Mouse (Mus musculus) stomach, embryonic 14.5 days (tissue): Measurements from ENCODE around the gene Rcn3. TPM values are rescaled to one million over a fixed set of nuclear protein-coding genes. Genes with fewer than 3 reads are reported as not detected.
"Not testable (repeated sequence)": the region's sequence is repeated elsewhere in the genome, so short reads cannot be mapped to it uniquely, and the experiment has no call there.

Experiments used
- ATAC-seq: fragments of 200-750 bp; cut with Nextera tagmentation; 2 replicates; pipeline ENCODE4 v1.8.0; 2017; ENCODE audit warnings: low read depth, moderate TSS enrichment; ENCODE audit not compliant: insufficient number of reproducible peaks, insufficient read depth, low FRiP score
- H3K27ac ChIP-seq: fragments of 300-500 bp; sonication (generic); 2 replicates; pipeline ENCODE4 v1.5.1; 2014; ENCODE audit warnings: mild to moderate bottlenecking, low read length, moderate library complexity, mixed read lengths
- H3K27me3 ChIP-seq: fragments of 300-500 bp; sonication (generic); 2 replicates; pipeline ENCODE4 v1.6.1; 2014; ENCODE audit warnings: low read length, control low read depth, mixed read lengths; ENCODE audit not compliant: control insufficient read depth, insufficient read depth
- H3K36me3 ChIP-seq: fragments of 300-500 bp; sonication (generic); 2 replicates; pipeline ENCODE4 v1.6.1; 2014; ENCODE audit warnings: mild to moderate bottlenecking, control low read depth, low read length, moderate library complexity, mixed read lengths; ENCODE audit not compliant: control insufficient read depth, insufficient read depth
- H3K4me1 ChIP-seq: fragments of 300-500 bp; sonication (generic); 2 replicates; pipeline ENCODE4 v1.6.1; 2014; ENCODE audit warnings: low read length, control low read depth, mixed read lengths; ENCODE audit not compliant: control insufficient read depth, insufficient read depth
- H3K4me2 ChIP-seq: fragments of 300-500 bp; sonication (generic); replicated peaks from 2 replicates; pipeline ENCODE4 v1.6.1; 2014; ENCODE audit warnings: low read depth, low read length, control low read depth
- H3K4me3 ChIP-seq: fragments of 300-500 bp; sonication (generic); 2 replicates; pipeline ENCODE4 v1.5.1; 2014; ENCODE audit warnings: low read depth, low read length, control low read depth
- H3K9ac ChIP-seq: fragments of 300-500 bp; sonication (generic); replicated peaks from 2 replicates; pipeline ENCODE4 v1.6.1; 2014; ENCODE audit warnings: low read depth, mild to moderate bottlenecking, control low read depth, low read length, moderate library complexity, mixed read lengths
- H3K9me3 ChIP-seq: fragments of 300-500 bp; sonication (generic); 2 replicates; pipeline ENCODE4 v1.6.1; 2016; ENCODE audit warnings: low read depth, low read length, control low read depth; ENCODE audit not compliant: control insufficient read depth
- WGBS: fragments of 180-500 bp; shearing (Covaris S2); extraction: QIAGEN DNeasy Blood & Tissue Kit; methylation state at CpG from one replicate; pipeline ENCODE4 v1.1.7; 2014; 5-methylcytosine and 5-hydroxymethylcytosine counted together
- polyA plus RNA-seq: library from polyadenylated mRNA; unstranded; fragments of >200 nt; fragmentation: Nextera tagmentation; extraction: Ambion mirVana; gene quantifications from 2 replicates; pipeline ENCODE4 v1.2.1, GENCODE M21; 2014

The Rcn3 gene
- polyA plus RNA-seq, 1 experiment from 2014 or later: 418 TPM

GRCm38 (mm10) chr7:45119780-45120709 is 28.0 kb upstream of the Rcn3 start:
- Histone ChIP-seq H3K4me2 (no peak overlapping the region), H3K9me3 (no peaks in the 10 kb centered on the region), H3K4me3 (no peak overlapping the region), H3K9ac (no peak overlapping the region), H3K27ac (no peak overlapping the region), H3K36me3 (peaks cover 45% of the 10 kb centered on the region), H3K27me3 (no peaks in the 10 kb centered on the region), H3K4me1 (peaks cover 10% of the 10 kb centered on the region; the same call in 1 of the 2 replicates)
- ATAC-seq: no peak
- WGBS: 81% methylated on average over 5 of the region's 5 CpGs

GRCm38 (mm10) chr7:45118336-45118735 is 26.3 kb upstream of the Rcn3 start:
- Histone ChIP-seq H3K27ac (no peak overlapping the region), H3K36me3 (peaks cover 41% of the 10 kb centered on the region), H3K27me3 (no peaks in the 10 kb centered on the region), H3K9ac (no peak overlapping the region), H3K4me2 (no peak overlapping the region), H3K9me3 (no peaks in the 10 kb centered on the region), H3K4me1 (peaks cover 10% of the 10 kb centered on the region; the same call in 1 of the 2 replicates), H3K4me3 (no peak overlapping the region)
- WGBS: 91% methylated on average over 6 of the region's 6 CpGs
- ATAC-seq: no peak

- no peaks in the 10 kb centered on the region for H3K9me3 ChIP-seq
- no peaks in the 10 kb centered on the region for H3K27me3 ChIP-seq
- H3K27ac ChIP-seq: no peak overlapping the region
- H3K9ac ChIP-seq: no peak overlapping the region
- WGBS: 70% methylated on average over 8 of the region's 8 CpGs
- H3K4me3 ChIP-seq: no peak overlapping the region
- peaks cover 3% of the 10 kb centered on the region; the same call in 1 of the 2 replicates for H3K4me1 ChIP-seq
- no peak for ATAC-seq
- H3K36me3 ChIP-seq: peaks cover 35% of the 10 kb centered on the region
- no peak overlapping the region for H3K4me2 ChIP-seq
Measured at GRCm38 (mm10) chr7:45117566-45117965, 25.5 kb upstream of the Rcn3 start.

- H3K36me3 ChIP-seq: no peaks in the 10 kb centered on the region
- no peak overlapping the region for H3K27ac ChIP-seq
- no peak overlapping the region for H3K9ac ChIP-seq
- H3K4me3 ChIP-seq: no peak overlapping the region
- no peak overlapping the region for H3K4me2 ChIP-seq
- no peak for ATAC-seq
- no peaks in the 10 kb centered on the region for H3K4me1 ChIP-seq
- WGBS: 75% methylated on average over 2 of the region's 2 CpGs
- no peaks in the 10 kb centered on the region for H3K9me3 ChIP-seq
- no peaks in the 10 kb centered on the region for H3K27me3 ChIP-seq
Measured at GRCm38 (mm10) chr7:45113476-45113875, 21.5 kb upstream of the Rcn3 start.

- Histone ChIP-seq H3K4me3 (no peak overlapping the region), H3K27ac (no peak overlapping the region), H3K36me3 (no peaks in the 10 kb centered on the region), H3K9ac (no peak overlapping the region), H3K9me3 (no peaks in the 10 kb centered on the region), H3K4me1 (no peaks in the 10 kb centered on the region), H3K4me2 (no peak overlapping the region), H3K27me3 (no peaks in the 10 kb centered on the region)
- WGBS: 42% methylated on average over 3 of the region's 3 CpGs
- ATAC-seq: no peak
Measured at GRCm38 (mm10) chr7:45112529-45112928, 20.5 kb upstream of the Rcn3 start.

GRCm38 (mm10) chr7:45111940-45112339 is 19.9 kb upstream of the Rcn3 start:
- no peak for ATAC-seq
- H3K36me3 ChIP-seq: no peaks in the 10 kb centered on the region
- no peaks in the 10 kb centered on the region for H3K9me3 ChIP-seq
- no peak overlapping the region for H3K9ac ChIP-seq
- no peaks in the 10 kb centered on the region for H3K4me1 ChIP-seq
- WGBS: 59% methylated on average over 2 of the region's 2 CpGs
- no peak overlapping the region for H3K4me3 ChIP-seq
- H3K4me2 ChIP-seq: no peak overlapping the region
- H3K27ac ChIP-seq: no peak overlapping the region
- no peaks in the 10 kb centered on the region for H3K27me3 ChIP-seq

GRCm38 (mm10) chr7:45110089-45110488 is 18.1 kb upstream of the Rcn3 start:
- H3K27ac ChIP-seq, H3K9me3 ChIP-seq, H3K4me3 ChIP-seq, H3K9ac ChIP-seq, H3K36me3 ChIP-seq, H3K4me2 ChIP-seq, H3K27me3 ChIP-seq, ATAC-seq, H3K4me1 ChIP-seq: not testable (repeated sequence)
- WGBS: 92% methylated on average over 4 of the region's 4 CpGs

GRCm38 (mm10) chr7:45107052-45107645 is 15.1 kb upstream of the Rcn3 start:
- 57% methylated on average over 5 of the region's 5 CpGs for WGBS
- no peaks in the 10 kb centered on the region for H3K27me3 ChIP-seq
- no peak overlapping the region for H3K9ac ChIP-seq
- H3K4me1 ChIP-seq: peaks cover 23% of the 10 kb centered on the region
- no peak overlapping the region for H3K4me3 ChIP-seq
- H3K9me3 ChIP-seq: no peaks in the 10 kb centered on the region
- no peak overlapping the region for H3K27ac ChIP-seq
- ATAC-seq: no peak
- no peaks in the 10 kb centered on the region for H3K36me3 ChIP-seq
- H3K4me2 ChIP-seq: no peak overlapping the region
